Mouse (Mus musculus) thymus, adult 2 months (tissue): ENCODE results near the gene 2510009E07Rik.

ENCODE experiments used
- CTCF ChIP-seq: fragments of 200-500 bp; IDR thresholded peaks from 2 replicates; pipeline ENCODE4 v1.5.1; 2012; ENCODE audit warnings: mild to moderate bottlenecking, control low read depth, low read length, moderate library complexity, borderline replicate concordance; ENCODE audit not compliant: control insufficient read depth, poor library complexity, insufficient read depth; ENCODE audit errors: extremely low read depth
- POLR2A ChIP-seq: fragments of 200-500 bp; IDR thresholded peaks from 2 replicates; pipeline ENCODE4 v1.6.1; 2012; ENCODE audit warnings: mild to moderate bottlenecking, low read length, control low read depth, moderate library complexity; ENCODE audit not compliant: control insufficient read depth, poor library complexity, insufficient read depth; ENCODE audit errors: extremely low read depth

- TF ChIP-seq POLR2A: no peak
- TF ChIP-seq CTCF: no peak
Measured at GRCm38 (mm10) chr16:21643621-21644041, 50.8 kb downstream of the 2510009E07Rik start.
